In the genomic region with DNA sequence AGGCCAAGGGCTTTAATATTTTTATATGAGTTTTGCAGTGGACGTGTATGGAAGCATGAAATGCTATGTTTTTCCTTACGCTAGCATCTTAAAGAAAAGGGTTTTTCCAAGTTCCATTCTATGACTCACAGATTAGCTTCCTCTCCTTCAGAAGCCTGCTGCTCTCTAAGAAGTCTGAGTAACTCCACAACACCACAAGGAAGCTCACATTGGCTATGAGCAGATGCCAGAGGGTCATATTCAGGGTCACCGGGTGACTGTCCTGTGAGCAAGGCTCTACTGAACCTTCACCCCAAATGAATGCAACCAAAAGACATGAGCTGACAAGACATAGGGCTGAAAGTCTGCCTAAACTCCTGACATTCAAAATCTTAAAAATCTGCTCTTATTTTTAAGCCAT, we compare ENCODE assay signal across 19 mouse cellular contexts.
DNase-seq lines count a peak whose midpoint lies in the region; ATAC-seq and TF ChIP-seq lines count a peak whose summit lies in the region.
"Had no signal": no experiment of that assay in that cellular context is flagged by ENCODE, and none has a peak within 500 bp of the region (broad histone marks: within the 10 kb centered on the region; RNA-seq: fewer than 3 reads in every experiment).

No protein-coding gene starts in this region.

- no peak overlapping the region for H3K9ac ChIP-seq in embryonic facial prominence, embryonic 15.5 days
- H3K9ac ChIP-seq: midbrain, embryonic 12.5 days; stomach, embryonic 15.5 days had no signal

- 56% methylated on average over 3 of the region's 3 CpGs for WGBS in embryonic facial prominence, embryonic 15.5 days
- 91% methylated on average over 3 of the region's 3 CpGs for WGBS in thymus, adult 2 months

- peaks cover 24% of the 10 kb centered on the region for H3K4me1 ChIP-seq in embryonic facial prominence, embryonic 15.5 days
- H3K4me1 ChIP-seq in thymus, adult 2 months (replicated peaks; ENCODE audit: control insufficient read depth, insufficient read depth, low read length), result peaks cover 2% of the 10 kb centered on the region; the same call in 1 of the 2 replicates
- H3K4me1 ChIP-seq: stomach, embryonic 15.5 days had no signal

- H3K27me3 ChIP-seq in embryonic facial prominence, embryonic 15.5 days, result no peaks in the 10 kb centered on the region
- no peaks in the 10 kb centered on the region for H3K27me3 ChIP-seq in thymus, adult 2 months (ENCODE audit: control insufficient read depth, insufficient read depth, low read length)
- H3K27me3 ChIP-seq: midbrain, embryonic 12.5 days; stomach, embryonic 15.5 days had no signal

- ATAC-seq in embryonic facial prominence, embryonic 15.5 days (ENCODE audit: insufficient number of reproducible peaks, low FRiP score, low TSS enrichment, low read depth), result no peak
- ATAC-seq: forebrain, embryonic 14.5 days; hindbrain, embryonic 16.5 days had no signal

- TF ChIP-seq CTCF in thymus, adult 2 months (IDR thresholded peaks at IDR 0.05; ENCODE audit: borderline replicate concordance, control insufficient read depth, extremely low read depth, insufficient read depth, low read length, poor library complexity), result no peak

- H3K27ac ChIP-seq in embryonic facial prominence, embryonic 15.5 days (replicated peaks), result peak overlapping the region; percentile 65
- no peak overlapping the region for H3K27ac ChIP-seq in thymus, adult 2 months (ENCODE audit: control insufficient read depth, insufficient read depth, low read length)
- H3K27ac ChIP-seq: midbrain, embryonic 12.5 days; stomach, embryonic 15.5 days had no signal

- DNase-seq in adrenal gland, postnatal 14 days, result peak; percentile 13
- DNase-seq in adrenal gland, postnatal 4 days (ENCODE audit: low spot score in 2 of 2), result no peak
- peak; percentile 16 to 25 for DNase-seq in kidney, postnatal 4 days
- no peak for DNase-seq in kidney, adult 11 months
- DNase-seq in Muller cell, postnatal 12 days (ENCODE audit: inconsistent ontology term), result peak; percentile 26
- no peak for DNase-seq in natural killer cell, adult 2 months (ENCODE audit: low spot score in 2 of 2)
- no peak for DNase-seq in thymus, adult 2 months
- DNase-seq: B cell, adult 2 months; cerebellum, adult 8-10 months; kidney, adult 18-20 months; kidney, postnatal 25 days; lung, postnatal 10 days; right cerebral cortex, postnatal 14 days; spleen, adult 18-20 months had no signal

- H3K4me2 ChIP-seq in embryonic facial prominence, embryonic 15.5 days (replicated peaks), result no peak overlapping the region
- H3K4me2 ChIP-seq: midbrain, embryonic 12.5 days; stomach, embryonic 15.5 days had no signal

- no peaks in the 10 kb centered on the region for H3K36me3 ChIP-seq in embryonic facial prominence, embryonic 15.5 days
- H3K36me3 ChIP-seq in thymus, adult 2 months (ENCODE audit: control insufficient read depth, insufficient read depth, low read length), result no peaks in the 10 kb centered on the region
- H3K36me3 ChIP-seq: midbrain, embryonic 12.5 days; stomach, embryonic 15.5 days had no signal

- no peaks in the 10 kb centered on the region for H3K9me3 ChIP-seq in embryonic facial prominence, embryonic 15.5 days (replicated peaks)
- H3K9me3 ChIP-seq: midbrain, embryonic 12.5 days; stomach, embryonic 15.5 days had no signal

- no peak overlapping the region for H3K4me3 ChIP-seq in embryonic facial prominence, embryonic 15.5 days (replicated peaks)
- no peak overlapping the region for H3K4me3 ChIP-seq in thymus, adult 2 months (ENCODE audit: control insufficient read depth, insufficient read depth, low read length)
- H3K4me3 ChIP-seq: midbrain, embryonic 12.5 days; stomach, embryonic 15.5 days had no signal

- TF ChIP-seq POLR2A in thymus, adult 2 months (IDR thresholded peaks at IDR 0.05; ENCODE audit: control insufficient read depth, extremely low read depth, insufficient read depth, low read length, poor library complexity), result no peak

Comparison
In these comparisons a context has a peak if more than half of its experiments do, and no peak if none do; other contexts are left out.
1. DNase-seq: peak in adrenal gland, postnatal 14 days (single experiment), kidney, postnatal 4 days (2 of 2) and Muller cell, postnatal 12 days (single experiment); none in adrenal gland, postnatal 4 days (0 of 2), kidney, adult 11 months (single experiment), natural killer cell, adult 2 months (0 of 2) and thymus, adult 2 months (single experiment).